Mouse (Mus musculus) telencephalon, adult 2 months (tissue): Measurements from ENCODE around the gene Col16a1.
A peak's percentile ranks its signal among the peaks of the same experiment; 100 is the strongest.

Source experiments
- DNase-seq: peaks from one replicate; pipeline ENCODE4 v3.0.0-alpha.2; 2011; ENCODE audit warnings: low read depth, low spot score

Col16a1 gene

GRCm38 (mm10) chr4:130047331-130048202 lies at the start of gene Col16a1:
Gene Col16a1, plus strand, starts transcription at chr4:130047840.
- no peak for DNase-seq

GRCm38 (mm10) chr4:129998124-129998523 lies 49.5 kb upstream of the Col16a1 start:
- DNase-seq = peak; percentile 80

GRCm38 (mm10) chr4:130001710-130002109 lies 45.9 kb upstream of the Col16a1 start:
- no peak for DNase-seq

DNA sequence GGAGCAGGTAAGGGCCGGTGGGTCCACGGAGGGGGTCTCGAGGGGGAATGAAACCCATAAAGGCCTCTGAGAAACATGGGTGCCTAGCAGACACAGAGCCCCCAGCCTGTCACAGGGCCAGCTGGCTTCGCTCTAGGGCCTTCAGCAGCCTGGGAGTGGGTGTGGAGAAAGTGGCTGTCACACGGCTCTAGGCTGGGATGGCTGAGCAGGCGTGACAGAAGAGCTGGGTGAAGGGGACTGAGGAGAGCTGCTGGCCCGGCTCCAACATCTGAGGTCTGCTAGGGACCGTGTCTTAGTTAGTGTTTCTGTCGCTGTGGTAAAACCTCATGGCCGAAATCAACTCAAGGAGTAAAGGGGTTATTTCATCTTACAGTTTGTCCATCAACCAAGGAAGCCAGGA lies 45.5 kb upstream of the Col16a1 start:
- DNase-seq = no peak

GRCm38 (mm10) chr4:130005593-130005992 lies 42.0 kb upstream of the Col16a1 start:
- no peak for DNase-seq

DNA sequence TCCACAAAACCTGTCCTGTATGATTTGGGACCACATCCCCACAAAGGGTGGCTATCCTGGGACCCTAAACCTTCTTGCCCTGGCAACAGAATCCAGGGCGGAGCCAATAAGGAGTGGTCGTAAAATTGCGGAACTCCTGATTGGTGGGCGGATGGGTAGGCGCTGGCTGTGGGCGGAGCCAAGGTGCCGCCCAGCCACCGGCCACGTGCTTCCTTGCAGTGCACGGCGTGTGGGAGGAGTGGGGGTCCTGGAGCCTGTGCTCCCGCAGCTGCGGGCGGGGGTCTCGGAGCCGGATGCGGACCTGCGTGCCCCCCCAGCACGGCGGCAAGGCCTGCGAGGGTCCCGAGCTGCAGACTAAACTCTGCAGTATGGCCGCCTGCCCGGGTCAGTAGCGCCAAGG lies 41.1 kb upstream of the Col16a1 start:
- no peak for DNase-seq

- no peak for DNase-seq
Observed at GRCm38 (mm10) chr4:130009043-130009442, 38.6 kb upstream of the Col16a1 start.

GRCm38 (mm10) chr4:130010723-130011122 lies 36.9 kb upstream of the Col16a1 start:
- no peak for DNase-seq

- no peak for DNase-seq
Observed at GRCm38 (mm10) chr4:130012234-130012633, 35.4 kb upstream of the Col16a1 start.

- DNase-seq = peak; percentile 82
Observed at GRCm38 (mm10) chr4:130013111-130013510, 34.5 kb upstream of the Col16a1 start.

DNA sequence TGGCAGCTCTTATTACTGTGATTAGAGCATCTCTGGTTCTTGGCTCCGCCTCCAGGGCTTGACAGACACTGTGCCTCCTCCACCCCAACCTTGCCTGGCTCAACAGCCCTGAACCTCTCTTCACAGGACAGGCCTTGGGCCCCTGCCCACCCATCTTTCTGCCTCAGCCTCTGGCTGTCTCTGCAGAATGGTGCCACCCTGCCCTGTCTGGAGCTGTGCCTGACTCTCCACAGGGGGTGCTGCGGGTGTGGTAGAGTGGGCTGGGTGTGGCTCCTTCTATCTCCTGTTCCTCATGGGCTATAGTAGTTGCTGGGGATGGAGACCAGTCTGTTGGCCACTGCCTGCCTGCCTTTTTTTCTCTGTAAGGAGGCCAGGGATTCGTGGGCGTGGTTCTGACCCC lies 31.6 kb upstream of the Col16a1 start:
- no peak for DNase-seq

DNA sequence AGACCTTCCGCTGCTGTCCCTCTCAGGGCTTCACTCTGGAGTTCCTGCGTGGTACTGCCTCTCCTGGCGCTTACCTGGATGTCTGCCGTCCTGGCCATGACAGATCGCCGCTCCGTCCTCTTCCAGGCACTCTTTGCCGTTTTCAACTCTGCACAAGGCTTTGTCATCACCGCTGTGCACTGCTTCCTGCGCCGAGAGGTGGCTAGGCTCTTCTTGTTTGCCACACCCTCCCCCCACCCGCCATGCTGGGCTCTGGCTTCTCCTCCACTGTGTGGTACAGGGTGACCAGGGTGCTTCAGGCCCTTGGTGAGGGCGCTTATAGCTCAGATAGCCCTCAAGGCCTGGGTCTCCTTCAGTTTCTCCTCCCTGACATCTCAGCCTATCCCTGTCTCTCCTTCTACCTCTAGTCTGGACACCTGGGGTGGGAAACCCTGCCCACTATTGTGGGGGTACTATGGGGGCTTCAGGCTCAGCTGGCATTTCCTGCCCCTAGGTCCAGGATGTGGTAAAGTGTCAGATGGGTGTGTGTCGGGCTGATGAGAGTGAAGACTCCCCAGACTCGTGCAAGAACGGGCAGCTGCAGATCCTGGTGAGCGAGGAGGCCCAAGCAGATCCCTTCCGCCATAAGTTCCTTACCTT lies 30.5 kb upstream of the Col16a1 start:
- DNase-seq = no peak

DNA sequence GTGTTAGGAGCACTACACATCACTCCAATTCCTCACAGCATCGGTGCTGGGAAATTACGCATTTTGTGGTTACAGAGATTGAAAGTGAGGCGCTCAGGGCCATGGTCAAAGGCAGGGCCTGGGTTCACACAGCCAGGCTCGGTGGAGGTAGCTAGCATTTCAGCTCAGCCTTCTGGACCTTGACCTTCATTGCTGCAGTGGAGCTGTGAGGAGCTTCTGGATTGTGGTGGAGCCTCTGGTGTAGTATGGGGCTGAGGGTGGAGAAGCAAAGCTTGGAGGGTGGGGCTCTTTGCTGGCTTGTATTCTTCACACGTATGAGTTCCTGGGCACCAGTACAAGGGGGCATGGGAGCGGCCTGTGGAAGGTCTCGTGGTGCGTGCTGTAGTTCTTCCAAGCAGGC lies 24.7 kb upstream of the Col16a1 start:
- no peak for DNase-seq

DNA sequence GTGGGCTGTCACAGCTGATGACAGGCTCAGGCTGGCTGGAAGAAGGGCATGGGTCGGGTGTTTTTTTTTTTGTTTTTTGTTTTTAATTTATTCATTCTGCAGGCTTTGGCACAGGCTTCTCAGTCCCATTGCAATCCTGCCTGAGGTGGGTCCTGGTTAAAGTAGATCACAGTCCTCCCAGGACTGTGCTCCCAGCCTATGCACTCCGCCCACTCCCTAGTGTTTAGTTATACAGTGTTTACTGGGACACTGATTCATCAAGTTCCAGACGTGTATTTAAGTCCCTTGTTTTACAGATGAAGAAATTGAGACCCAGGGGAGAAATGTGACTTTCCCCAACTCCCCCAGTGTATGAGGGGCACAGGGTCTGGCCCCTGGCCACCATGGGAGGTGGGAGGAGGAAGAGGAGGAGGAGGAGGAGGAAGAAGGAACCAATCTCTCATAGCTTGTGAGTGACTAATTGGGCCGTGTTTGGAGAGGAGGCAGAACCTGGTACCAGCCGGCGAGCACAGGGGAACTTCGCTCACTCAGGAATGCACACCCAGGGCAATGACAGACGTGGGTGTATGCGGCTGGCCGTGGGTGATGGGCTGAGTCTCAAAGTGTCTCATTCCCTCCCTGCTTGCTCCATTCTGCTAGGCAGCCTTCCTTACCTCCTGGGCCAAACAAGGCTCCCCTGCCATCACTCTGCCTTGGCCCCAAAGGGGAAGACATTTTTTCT lies 24.0 kb upstream of the Col16a1 start:
- no peak for DNase-seq

DNA sequence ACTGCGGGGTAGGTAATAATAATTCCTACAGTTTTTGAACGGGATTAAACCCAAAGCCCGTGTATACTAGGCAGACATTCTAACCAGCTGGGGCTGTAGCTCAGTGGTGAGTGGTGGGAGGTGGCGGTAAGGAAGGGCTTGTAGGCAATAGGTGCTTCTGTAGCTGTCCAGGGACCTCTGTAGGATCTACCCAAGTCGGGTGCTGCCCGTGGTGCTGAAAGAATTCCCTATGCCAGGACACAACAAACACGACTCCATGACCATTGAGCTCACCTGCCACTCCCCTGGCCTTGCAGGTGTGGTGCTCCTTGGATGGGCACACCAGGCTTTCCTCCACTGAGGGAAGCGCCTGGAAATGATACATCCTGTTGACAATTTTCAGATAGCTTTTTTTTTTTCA lies 22.1 kb upstream of the Col16a1 start:
- no peak for DNase-seq

GRCm38 (mm10) chr4:130031146-130031545 lies 16.5 kb upstream of the Col16a1 start:
- no peak for DNase-seq

GRCm38 (mm10) chr4:130033496-130033895 lies 14.1 kb upstream of the Col16a1 start:
- no peak for DNase-seq

DNA sequence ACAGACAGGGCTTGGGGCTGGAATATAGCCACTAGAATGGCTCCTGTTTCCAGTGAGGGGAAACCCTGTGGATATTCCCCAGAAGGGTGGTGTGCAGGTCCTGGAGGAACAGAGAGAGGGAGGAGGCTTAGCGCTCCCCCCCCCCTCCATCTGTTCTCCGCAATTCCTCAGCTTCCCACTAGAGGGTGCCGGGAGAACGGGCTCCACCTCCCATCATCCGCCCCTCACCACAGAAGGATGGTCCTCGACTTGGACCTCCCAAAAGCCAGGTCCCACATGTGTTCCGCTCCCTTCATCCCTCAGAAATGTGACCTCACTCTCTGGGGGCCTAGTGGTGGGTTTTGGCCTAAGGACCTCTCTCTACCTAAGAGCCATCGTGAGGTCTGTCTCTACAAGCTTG lies 11.5 kb upstream of the Col16a1 start:
- DNase-seq = no peak

- DNase-seq = no peak
Observed at GRCm38 (mm10) chr4:130036573-130037401, 10.9 kb upstream of the Col16a1 start.

DNA sequence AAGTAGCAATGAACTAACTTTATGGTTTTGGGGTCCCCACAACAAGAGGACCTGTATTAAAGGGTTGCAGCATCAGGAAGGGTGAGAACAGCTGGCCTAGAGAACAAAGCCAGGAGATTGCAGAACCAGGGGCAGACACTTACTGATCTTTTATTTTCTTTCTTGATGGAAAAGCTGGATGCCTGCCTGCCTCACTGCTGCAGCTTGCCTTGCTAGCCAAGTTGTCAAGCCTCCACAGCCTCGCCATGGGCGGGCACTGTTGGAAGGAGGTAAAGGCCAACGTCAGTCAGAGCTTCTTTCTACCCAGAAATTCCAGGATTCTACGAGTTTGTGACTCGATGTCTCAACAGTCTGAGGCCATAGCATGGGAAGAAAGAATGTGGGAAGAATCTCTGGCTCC lies 8.3 kb upstream of the Col16a1 start:
- DNase-seq = no peak

DNA sequence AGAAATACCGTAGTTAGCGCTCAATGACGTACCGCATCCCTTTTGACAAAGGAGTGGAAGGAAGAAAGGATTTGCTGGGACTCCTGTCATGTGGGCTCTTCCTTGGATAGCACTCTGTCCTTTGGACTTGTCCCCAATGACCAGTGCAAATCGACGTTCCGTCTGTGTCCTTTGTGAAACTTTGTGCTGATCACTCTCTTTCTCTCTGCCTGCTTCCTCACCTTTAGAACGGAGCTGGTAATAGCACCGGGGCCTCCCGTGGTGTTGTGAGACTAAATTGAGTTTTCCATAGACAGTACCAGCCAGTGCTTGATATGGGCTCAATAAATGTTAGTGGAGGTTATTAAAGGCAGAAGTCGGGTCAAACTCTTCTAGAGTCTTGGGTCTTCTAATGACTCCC lies 6.6 kb upstream of the Col16a1 start:
- no peak for DNase-seq

DNA sequence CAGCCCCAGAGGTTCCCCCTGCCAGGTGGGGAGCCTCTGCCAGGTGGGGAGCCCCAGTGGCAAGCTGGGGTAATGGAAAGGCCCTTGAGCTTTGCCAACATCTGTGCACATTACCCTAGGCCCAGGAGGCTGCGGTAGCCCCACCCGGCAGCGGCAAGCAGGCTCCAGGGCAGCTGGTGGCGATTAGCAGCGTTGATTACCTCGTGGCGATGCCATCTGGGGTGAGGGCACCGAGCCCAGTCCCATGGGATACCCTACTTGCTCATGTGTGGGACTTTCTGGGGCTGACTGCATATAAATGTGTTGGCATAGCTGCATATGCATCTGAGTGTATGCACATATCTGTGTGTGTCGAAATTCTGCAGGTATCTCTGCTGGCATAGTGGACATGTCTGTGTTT lies 3.4 kb upstream of the Col16a1 start:
- DNase-seq = no peak
